Mouse (Mus musculus) cerebellum, adult 8-10 months (tissue): ENCODE results near the gene Slc45a3.

Experiments
- DNase-seq: peaks from one replicate; pipeline ENCODE4 v3.0.0; 2022

Gene Slc45a3

DNA sequence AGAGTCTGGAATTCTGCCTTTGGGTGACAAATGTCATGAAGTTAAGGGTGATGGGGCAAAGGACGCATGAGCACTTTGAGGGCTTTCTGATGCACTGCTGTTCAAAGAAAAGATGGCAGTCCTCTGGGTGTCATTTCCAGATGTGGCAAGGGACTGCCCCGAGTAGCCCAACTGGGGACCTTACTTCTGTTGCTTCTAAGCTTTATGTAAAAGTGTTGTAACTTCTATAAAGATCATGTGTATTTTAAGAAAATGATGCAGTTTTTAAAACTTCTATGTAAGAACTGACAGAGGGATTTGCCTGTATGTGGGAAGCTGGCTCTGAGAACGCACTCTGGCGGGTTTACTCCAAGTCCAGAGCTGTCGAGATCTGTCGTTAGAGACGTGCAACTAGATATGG lies 69.4 kb downstream of the Slc45a3 start:
- no peak for DNase-seq
